Mouse (Mus musculus) lung, embryonic 14.5 days (tissue): ENCODE measurements around the gene Agbl4. TPM values are rescaled to one million over a fixed set of nuclear protein-coding genes. Genes with fewer than 3 reads are reported as not detected.

Experiments
- ATAC-seq: fragments of 200-750 bp; cut with Nextera tagmentation; 2 replicates; pipeline ENCODE4 v1.8.0; 2017; ENCODE audit warnings: mild to moderate bottlenecking, moderate TSS enrichment, moderate library complexity; ENCODE audit not compliant: insufficient read depth
- DNase-seq: peaks from one replicate; pipeline ENCODE4 v3.0.0-alpha.2; 2015
- H3K27ac ChIP-seq: fragments of 300-500 bp; sonication (generic); 2 replicates; pipeline ENCODE4 v1.5.1; 2014; ENCODE audit warnings: low read depth, mild to moderate bottlenecking, moderate library complexity
- H3K27me3 ChIP-seq: fragments of 300-500 bp; sonication (generic); 2 replicates; pipeline ENCODE4 v1.6.1; 2014; ENCODE audit warnings: low read length, control low read depth; ENCODE audit not compliant: insufficient read depth
- H3K36me3 ChIP-seq: fragments of 300-500 bp; sonication (generic); 2 replicates; pipeline ENCODE4 v1.6.1; 2014; ENCODE audit warnings: control low read depth; ENCODE audit not compliant: insufficient read depth
- H3K4me1 ChIP-seq: fragments of 300-500 bp; sonication (generic); 2 replicates; pipeline ENCODE4 v1.6.1; 2014; ENCODE audit warnings: antibody characterized with exemption, control low read depth; ENCODE audit not compliant: insufficient read depth
- H3K4me2 ChIP-seq: fragments of 300-500 bp; sonication (generic); 2 replicates; pipeline ENCODE4 v1.6.1; 2014; ENCODE audit warnings: mild to moderate bottlenecking
- H3K4me3 ChIP-seq: fragments of 300-500 bp; sonication (generic); 2 replicates; pipeline ENCODE4 v1.5.1; 2014; ENCODE audit warnings: low read depth, low read length
- H3K9ac ChIP-seq: fragments of 300-500 bp; sonication (generic); 2 replicates; pipeline ENCODE4 v1.6.1; 2014
- H3K9me3 ChIP-seq: fragments of 300-500 bp; sonication (generic); 2 replicates; pipeline ENCODE4 v1.6.1; 2016; ENCODE audit warnings: low read depth, low read length, control low read depth
- CTCF ChIP-seq: IDR thresholded peaks from 2 replicates; pipeline ENCODE4 v1.5.1; 2016; ENCODE audit warnings: antibody characterized with exemption, low read depth
- WGBS: fragments of 180-500 bp; shearing (Covaris S2); extraction: QIAGEN DNeasy Blood & Tissue Kit; methylation state at CpG from one replicate; pipeline ENCODE4 v1.1.7; 2014; 5-methylcytosine and 5-hydroxymethylcytosine counted together
- polyA plus RNA-seq: library from polyadenylated mRNA; unstranded; fragments of >200 nt; fragmentation: Nextera tagmentation; extraction: Ambion mirVana; gene quantifications from 2 replicates; pipeline ENCODE4 v1.2.1, GENCODE M21; 2014

Gene Agbl4
- polyA plus RNA-seq, 1 experiment from 2014 or later, result 0.34 TPM

DNA sequence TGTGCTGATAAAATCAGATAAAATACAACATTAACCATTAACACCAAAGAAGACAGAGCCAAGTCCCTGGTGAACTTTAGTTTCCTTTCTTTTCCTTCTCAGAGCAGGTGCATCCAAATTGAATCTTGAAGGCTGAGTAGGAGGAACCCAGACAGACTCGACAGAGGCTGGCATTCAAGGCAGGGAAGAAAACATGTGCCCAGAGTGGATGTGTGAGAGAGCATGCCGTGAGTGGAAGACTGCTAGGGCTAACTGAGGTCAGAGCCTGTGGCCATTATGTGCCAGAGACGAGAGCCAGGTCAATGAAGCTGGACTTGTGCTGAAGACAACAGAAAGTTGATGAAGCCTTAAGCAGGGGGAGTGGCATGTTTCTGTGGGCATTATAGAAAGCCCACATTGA is 1121.8 kb downstream of the Agbl4 start:
- WGBS, result 55% methylated on average over 3 of the region's 3 CpGs
- TF ChIP-seq CTCF, result no peak
- Histone ChIP-seq H3K4me2 (no peak overlapping the region), H3K9me3 (no peaks in the 10 kb centered on the region), H3K36me3 (no peaks in the 10 kb centered on the region), H3K27ac (no peak overlapping the region), H3K4me3 (no peak overlapping the region), H3K9ac (no peak overlapping the region), H3K4me1 (no peaks in the 10 kb centered on the region), H3K27me3 (no peaks in the 10 kb centered on the region)
- no peak for ATAC-seq
- no peak for DNase-seq

DNA sequence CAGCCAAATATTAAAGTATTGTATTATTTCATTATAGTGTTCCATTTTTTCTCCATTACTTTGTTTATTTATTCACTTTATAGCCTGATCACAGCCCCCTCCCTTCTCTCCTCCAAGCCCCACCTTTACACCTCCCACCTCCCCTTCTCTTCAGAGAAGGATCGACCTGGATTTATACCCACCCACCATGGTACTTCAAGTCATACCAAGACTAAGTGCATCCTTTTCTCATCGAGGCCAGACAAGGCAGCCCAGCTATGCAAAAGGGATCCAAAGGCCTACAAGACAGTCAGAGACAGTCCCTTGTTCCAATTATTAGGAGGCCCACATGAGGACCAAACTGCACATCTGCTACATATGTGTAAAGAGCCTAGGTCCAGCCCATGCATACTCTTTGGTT is 1122.5 kb downstream of the Agbl4 start:
- Histone ChIP-seq H3K4me2 (no peak overlapping the region), H3K27ac (no peak overlapping the region), H3K9ac (no peak overlapping the region), H3K27me3 (no peaks in the 10 kb centered on the region), H3K9me3 (no peaks in the 10 kb centered on the region), H3K4me1 (no peaks in the 10 kb centered on the region), H3K4me3 (no peak overlapping the region), H3K36me3 (no peaks in the 10 kb centered on the region)
- 77% methylated on average over 2 of the region's 2 CpGs for WGBS
- DNase-seq (no peak), ATAC-seq (no peak)
- no peak for TF ChIP-seq CTCF

GRCm38 (mm10) chr4:111522974-111523373 is 1125.5 kb downstream of the Agbl4 start:
- H3K4me2 ChIP-seq, result no peak overlapping the region
- TF ChIP-seq CTCF, result no peak
- H3K9me3 ChIP-seq, result no peaks in the 10 kb centered on the region
- no peak for DNase-seq
- H3K27ac ChIP-seq, result no peak overlapping the region
- H3K27me3 ChIP-seq, result no peaks in the 10 kb centered on the region
- no peak overlapping the region for H3K9ac ChIP-seq
- H3K4me1 ChIP-seq, result no peaks in the 10 kb centered on the region
- WGBS, result 47% methylated on average over 2 of the region's 2 CpGs
- no peak for ATAC-seq
- no peak overlapping the region for H3K4me3 ChIP-seq
- no peaks in the 10 kb centered on the region for H3K36me3 ChIP-seq

DNA sequence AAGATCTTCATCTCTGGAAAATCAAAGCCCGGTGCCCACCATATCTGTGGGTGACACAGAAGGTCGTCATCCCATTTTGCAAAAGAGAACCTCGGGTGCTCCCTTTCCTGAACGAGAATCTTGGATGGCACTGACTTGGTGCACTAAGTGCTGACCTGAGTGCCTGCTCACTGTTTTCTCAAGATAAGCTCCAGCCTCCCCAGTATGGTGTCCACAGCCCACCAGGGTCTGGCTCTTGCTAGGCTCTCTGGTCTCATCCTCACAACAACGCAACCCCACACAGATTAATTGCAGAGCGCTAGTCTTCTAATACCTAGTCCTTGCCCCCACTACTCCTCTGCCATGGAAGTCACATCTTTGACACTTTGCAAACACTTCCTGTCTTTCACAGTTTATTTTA is 1131.5 kb downstream of the Agbl4 start:
- ATAC-seq, result no peak

DNA sequence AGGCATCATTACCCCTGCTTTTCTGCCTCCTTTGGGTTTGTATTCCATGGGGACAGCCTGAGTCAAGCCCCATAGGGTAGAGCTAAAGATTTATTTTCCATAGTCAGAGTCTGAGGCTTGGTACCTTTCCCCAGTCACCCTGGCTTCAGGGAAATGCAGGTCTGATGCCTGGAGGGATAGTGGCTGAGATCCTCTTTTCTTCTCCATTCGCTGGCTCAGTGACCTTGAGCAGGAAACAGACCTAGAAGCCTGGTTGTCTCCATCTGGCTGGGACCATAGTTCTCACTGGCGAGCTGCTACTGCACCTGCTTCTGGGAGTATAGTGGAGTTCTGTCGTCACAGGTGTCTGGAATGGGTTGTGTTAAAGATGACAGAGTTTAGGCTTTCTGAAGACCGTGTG is 1132.5 kb downstream of the Agbl4 start:
- no peak for TF ChIP-seq CTCF
- H3K9ac ChIP-seq, result no peak overlapping the region
- H3K36me3 ChIP-seq, result no peaks in the 10 kb centered on the region
- DNase-seq (no peak), ATAC-seq (no peak)
- no peak overlapping the region for H3K4me3 ChIP-seq
- H3K27ac ChIP-seq, result no peak overlapping the region
- 70% methylated on average over 4 of the region's 4 CpGs for WGBS
- no peak overlapping the region for H3K4me2 ChIP-seq
- H3K9me3 ChIP-seq, result no peaks in the 10 kb centered on the region
- H3K27me3 ChIP-seq, result no peaks in the 10 kb centered on the region
- no peaks in the 10 kb centered on the region for H3K4me1 ChIP-seq

More for the DNA sequence above, 1131.5 kb downstream of the Agbl4 start:
- TF ChIP-seq CTCF, result no peak
- Histone ChIP-seq H3K4me3 (no peak overlapping the region), H3K27ac (no peak overlapping the region), H3K9me3 (no peaks in the 10 kb centered on the region), H3K4me1 (no peaks in the 10 kb centered on the region), H3K4me2 (no peak overlapping the region), H3K36me3 (no peaks in the 10 kb centered on the region), H3K27me3 (no peaks in the 10 kb centered on the region), H3K9ac (no peak overlapping the region)
- DNase-seq, result no peak
- WGBS, result 46% methylated on average over 6 of the region's 6 CpGs

DNA sequence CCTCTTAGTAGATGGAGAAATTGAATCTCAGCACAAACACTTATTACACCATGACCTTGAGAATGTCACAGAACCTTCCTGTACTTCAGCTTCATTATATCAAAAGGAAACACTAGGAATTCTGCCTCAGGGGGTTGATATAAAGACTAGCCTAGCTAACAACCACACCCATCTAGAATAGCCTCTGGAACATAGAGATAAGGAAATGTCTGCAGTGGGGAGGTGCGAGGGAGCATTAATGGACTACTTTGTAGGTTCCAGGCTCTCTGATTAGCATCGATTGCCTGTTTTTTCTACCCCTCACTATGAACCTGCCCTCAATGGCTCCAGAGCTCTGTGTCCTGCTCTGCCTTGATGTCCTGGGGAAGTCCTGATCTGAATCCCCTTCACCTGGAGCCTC is 1133.1 kb downstream of the Agbl4 start:
- Histone ChIP-seq H3K4me3 (no peak overlapping the region), H3K27me3 (no peaks in the 10 kb centered on the region), H3K4me2 (no peak overlapping the region), H3K27ac (no peak overlapping the region), H3K9ac (no peak overlapping the region), H3K36me3 (no peaks in the 10 kb centered on the region), H3K9me3 (no peaks in the 10 kb centered on the region), H3K4me1 (no peaks in the 10 kb centered on the region)
- no peak for TF ChIP-seq CTCF
- WGBS, result 76% methylated on average over 2 of the region's 2 CpGs
- ATAC-seq (no peak), DNase-seq (no peak)

DNA sequence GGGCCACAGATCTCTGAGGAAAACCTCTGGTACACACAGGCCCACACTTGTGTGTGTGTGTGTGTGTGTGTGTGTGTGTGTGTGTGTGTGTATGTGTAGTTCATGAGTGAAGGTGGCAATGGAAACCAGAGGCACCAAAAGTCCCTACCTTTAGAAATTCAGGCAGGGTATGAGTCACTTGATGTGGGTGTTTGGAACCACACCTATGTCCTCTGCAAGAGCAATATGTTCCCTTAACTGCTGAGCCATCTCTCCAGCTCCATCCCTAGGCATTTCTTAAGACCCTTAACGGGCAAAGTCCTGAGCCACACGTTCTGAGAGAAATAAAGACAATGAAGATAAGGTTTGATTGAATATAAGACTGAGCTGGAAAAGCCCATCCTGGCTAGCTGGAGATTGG is 1147.2 kb downstream of the Agbl4 start:
- no peak overlapping the region for H3K4me2 ChIP-seq
- H3K9ac ChIP-seq, result no peak overlapping the region
- no peak overlapping the region for H3K4me3 ChIP-seq
- no peaks in the 10 kb centered on the region for H3K9me3 ChIP-seq
- no peak overlapping the region for H3K27ac ChIP-seq
- no peak for TF ChIP-seq CTCF
- DNase-seq (no peak), ATAC-seq (no peak)
- no peaks in the 10 kb centered on the region for H3K4me1 ChIP-seq
- H3K27me3 ChIP-seq, result no peaks in the 10 kb centered on the region
- H3K36me3 ChIP-seq, result no peaks in the 10 kb centered on the region
- WGBS, result 65% methylated on average over 2 of the region's 2 CpGs

GRCm38 (mm10) chr4:111546009-111546408 is 1148.5 kb downstream of the Agbl4 start:
- ATAC-seq (no peak), DNase-seq (no peak)
- H3K4me2 ChIP-seq, result no peak overlapping the region
- H3K36me3 ChIP-seq, result no peaks in the 10 kb centered on the region
- no peak for TF ChIP-seq CTCF
- no peaks in the 10 kb centered on the region for H3K9me3 ChIP-seq
- H3K4me3 ChIP-seq, result no peak overlapping the region
- H3K27me3 ChIP-seq, result no peaks in the 10 kb centered on the region
- WGBS, result 83% methylated on average over 7 of the region's 7 CpGs
- H3K4me1 ChIP-seq, result no peaks in the 10 kb centered on the region
- H3K27ac ChIP-seq, result no peak overlapping the region
- no peak overlapping the region for H3K9ac ChIP-seq
